Mouse (Mus musculus) hindbrain, postnatal 0 days (tissue): ENCODE data around the gene Sebox. TPM values are rescaled to one million over a fixed set of nuclear protein-coding genes. Genes with fewer than 3 reads are reported as not detected.

Experiments used
- ATAC-seq: fragments of 200-750 bp; cut with Nextera tagmentation; 2 replicates; pipeline ENCODE4 v1.8.0; 2017; ENCODE audit warnings: mild to moderate bottlenecking, moderate TSS enrichment, moderate library complexity
- DNase-seq: peaks from one replicate; pipeline ENCODE4 v3.0.0-alpha.2; 2015; ENCODE audit warnings: low spot score
- H3K27ac ChIP-seq: fragments of 300-500 bp; sonication (generic); 2 replicates; pipeline ENCODE4 v1.5.1; 2014; ENCODE audit warnings: mild to moderate bottlenecking
- H3K27me3 ChIP-seq: fragments of 300-500 bp; sonication (generic); 2 replicates; pipeline ENCODE4 v1.6.1; 2014; ENCODE audit warnings: low read length, mixed read lengths; ENCODE audit not compliant: insufficient read depth
- H3K36me3 ChIP-seq: fragments of 300-500 bp; sonication (generic); 2 replicates; pipeline ENCODE4 v1.6.1; 2014; ENCODE audit warnings: low read length, mixed read lengths; ENCODE audit not compliant: insufficient read depth
- H3K4me1 ChIP-seq: fragments of 300-500 bp; sonication (generic); 2 replicates; pipeline ENCODE4 v1.6.1; 2014; ENCODE audit warnings: antibody characterized with exemption, low read length, mixed read lengths; ENCODE audit not compliant: insufficient read depth
- H3K4me2 ChIP-seq: fragments of 300-500 bp; sonication (generic); 2 replicates; pipeline ENCODE4 v1.6.1; 2014; ENCODE audit warnings: low read depth, mild to moderate bottlenecking, low read length, moderate library complexity, mixed read lengths
- H3K4me3 ChIP-seq: fragments of 300-500 bp; sonication (generic); 2 replicates; pipeline ENCODE4 v1.5.1; 2014; ENCODE audit warnings: low read length
- H3K9ac ChIP-seq: fragments of 300-500 bp; sonication (generic); replicated peaks from 2 replicates; pipeline ENCODE4 v1.6.1; 2014; ENCODE audit warnings: mild to moderate bottlenecking, low read length, moderate library complexity, mixed read lengths
- H3K9me3 ChIP-seq: fragments of 300-500 bp; sonication (generic); 2 replicates; pipeline ENCODE4 v1.6.1; 2016; ENCODE audit warnings: low read length, mixed read lengths
- CTCF ChIP-seq: IDR thresholded peaks from 2 replicates; pipeline ENCODE4 v1.5.1; 2016; ENCODE audit warnings: antibody characterized with exemption, control low read depth, low read depth
- WGBS: fragments of 180-500 bp; shearing (Covaris S2); extraction: QIAGEN DNeasy Blood & Tissue Kit; methylation state at CpG from one replicate; pipeline ENCODE4 v1.1.7; 2014; 5-methylcytosine and 5-hydroxymethylcytosine counted together
- polyA plus RNA-seq: library from polyadenylated mRNA; unstranded; fragments of >200 nt; fragmentation: Nextera tagmentation; extraction: Ambion mirVana; gene quantifications from 2 replicates; pipeline ENCODE4 v1.2.1, GENCODE M21; 2015
- total RNA-seq: library from RNA; depleted of rRNA; stranded (reverse); fragments of >200 nt; gene quantifications from 2 replicates; pipeline ENCODE4 v1.2.3, GENCODE M21; 2014

Sebox gene
- total and polyA plus RNA-seq, 2 experiments from 2014 or later, result 0.15 to 0.78 TPM

DNA sequence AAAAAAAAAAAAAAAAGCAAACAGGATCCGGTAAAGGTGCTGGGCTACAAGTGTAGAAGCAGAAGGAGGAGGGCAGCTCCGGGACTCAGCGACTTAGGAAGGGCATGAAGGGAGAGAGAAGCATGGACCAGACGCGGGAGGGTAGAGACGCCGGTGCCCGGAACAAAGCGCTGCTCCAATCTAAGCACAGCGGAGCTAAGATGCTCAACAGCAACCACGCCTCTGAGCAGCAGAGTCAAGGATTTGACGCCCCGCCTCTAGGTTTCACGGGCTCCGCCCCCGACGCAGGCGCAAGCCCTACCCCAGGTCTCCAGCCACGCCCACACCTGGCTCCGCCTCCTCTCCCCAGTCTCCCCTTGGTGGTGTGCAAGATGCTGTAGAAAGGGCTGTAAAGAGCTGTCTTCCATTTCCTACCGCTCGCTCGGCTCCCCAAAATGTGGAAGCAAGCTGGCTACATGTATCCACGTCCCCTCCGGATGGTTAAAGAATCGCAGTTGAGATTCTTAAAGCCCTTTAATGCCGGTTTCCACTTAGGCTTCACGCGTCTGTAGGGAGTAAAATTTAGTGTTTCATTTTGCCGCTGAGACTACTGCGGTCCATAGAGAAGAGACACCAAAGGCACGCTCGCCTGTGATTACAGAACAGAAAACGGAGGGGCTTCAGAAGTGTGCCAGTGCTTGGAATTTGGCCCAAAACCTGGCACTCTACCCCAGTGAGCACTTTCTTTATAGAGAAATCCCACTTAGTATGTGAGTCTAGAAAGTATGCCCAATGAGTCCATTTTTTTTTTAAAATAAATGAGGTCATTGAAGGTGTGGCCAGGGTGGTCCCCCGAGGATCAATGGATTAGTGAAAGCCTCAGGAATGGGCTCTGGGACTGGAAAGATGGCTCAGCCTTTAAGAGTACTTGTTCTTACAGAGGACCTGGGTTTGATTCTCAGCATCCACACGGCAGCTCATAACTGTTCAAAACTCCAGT is 5.4 kb upstream of the Sebox start, which contains the start of gene Sarm1:
Gene Sarm1, minus strand, starts transcription at position 211 of the 979 bp plus-strand sequence.
- peak within 1 kb of the TSS; percentile 70 for H3K4me3 ChIP-seq
- peak; percentile 99 for DNase-seq
- TF ChIP-seq CTCF, result no peak
- peak within 1 kb of the TSS; percentile 94 for H3K27ac ChIP-seq
- peak within 1 kb of the TSS; percentile 76 for H3K9ac ChIP-seq
- H3K4me2 ChIP-seq, result peak within 1 kb of the TSS; percentile 79
- no peaks in the 10 kb centered on the region for H3K9me3 ChIP-seq
- ATAC-seq, result peak; percentile 97
- 2% methylated on average over 36 of the region's 36 CpGs for WGBS
- peaks cover 4% of the 10 kb centered on the region; the same call in 1 of the 2 replicates for H3K4me1 ChIP-seq
- H3K27me3 ChIP-seq, result no peaks in the 10 kb centered on the region
- no peaks in the 10 kb centered on the region for H3K36me3 ChIP-seq

DNA sequence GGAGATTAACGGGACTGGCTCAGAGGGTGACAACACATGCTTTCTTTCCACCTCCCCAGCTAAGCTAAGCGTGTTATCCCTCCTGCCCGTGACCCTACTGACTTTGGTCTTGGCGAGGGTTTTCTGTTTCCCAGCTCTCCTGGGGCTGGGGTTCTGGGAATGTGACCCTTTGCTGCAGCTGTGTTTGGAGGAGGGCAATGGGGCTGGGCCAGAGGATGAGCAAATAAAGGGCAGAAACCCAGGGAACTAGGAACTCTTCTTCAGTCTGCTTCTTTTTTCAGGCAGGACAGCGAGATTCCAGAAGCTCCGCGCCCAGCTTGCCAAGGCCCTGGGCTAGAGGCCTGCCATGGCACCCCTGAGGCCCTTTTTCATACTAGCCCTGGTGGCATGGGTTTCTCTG is 4.2 kb upstream of the Sebox start, which contains the start of gene Vtn:
Gene Vtn, plus strand, starts transcription at position 88 of the 400 bp plus-strand sequence.
- H3K4me1 ChIP-seq, result peaks cover 4% of the 10 kb centered on the region; the same call in 1 of the 2 replicates
- peak within 1 kb of the TSS; percentile 70 for H3K4me3 ChIP-seq
- DNase-seq, result no peak
- H3K36me3 ChIP-seq, result no peaks in the 10 kb centered on the region
- WGBS, result 61% methylated on average over 7 of the region's 7 CpGs
- H3K27me3 ChIP-seq, result no peaks in the 10 kb centered on the region
- H3K4me2 ChIP-seq, result peak within 1 kb of the TSS; percentile 79
- H3K9ac ChIP-seq, result peak within 1 kb of the TSS; percentile 76
- TF ChIP-seq CTCF, result no peak
- peak within 1 kb of the TSS; percentile 94 for H3K27ac ChIP-seq
- no peak for ATAC-seq
- no peaks in the 10 kb centered on the region for H3K9me3 ChIP-seq

DNA sequence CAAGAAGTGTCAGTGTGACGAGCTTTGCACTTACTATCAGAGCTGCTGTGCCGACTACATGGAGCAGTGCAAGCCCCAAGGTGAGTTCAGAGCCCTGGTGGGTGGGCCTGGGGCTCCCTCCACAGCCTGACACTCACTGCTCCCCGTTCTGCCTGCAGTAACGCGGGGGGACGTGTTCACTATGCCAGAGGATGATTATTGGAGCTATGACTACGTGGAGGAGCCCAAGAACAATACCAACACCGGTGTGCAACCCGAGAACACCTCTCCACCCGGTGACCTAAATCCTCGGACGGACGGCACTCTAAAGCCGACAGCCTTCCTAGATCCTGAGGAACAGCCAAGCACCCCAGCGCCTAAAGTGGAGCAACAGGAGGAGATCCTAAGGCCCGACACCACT is 3.7 kb upstream of the Sebox start:
- H3K27me3 ChIP-seq, result no peaks in the 10 kb centered on the region
- H3K4me1 ChIP-seq, result peaks cover 4% of the 10 kb centered on the region; the same call in 1 of the 2 replicates
- H3K9me3 ChIP-seq, result no peaks in the 10 kb centered on the region
- H3K4me2 ChIP-seq, result no peak overlapping the region
- no peaks in the 10 kb centered on the region for H3K36me3 ChIP-seq
- H3K9ac ChIP-seq, result no peak overlapping the region
- H3K4me3 ChIP-seq, result no peak overlapping the region; the same call in 1 of the 2 replicates
- WGBS, result 58% methylated on average over 16 of the region's 16 CpGs
- no peak for DNase-seq
- H3K27ac ChIP-seq, result no peak overlapping the region
- no peak for TF ChIP-seq CTCF
- no peak for ATAC-seq

DNA sequence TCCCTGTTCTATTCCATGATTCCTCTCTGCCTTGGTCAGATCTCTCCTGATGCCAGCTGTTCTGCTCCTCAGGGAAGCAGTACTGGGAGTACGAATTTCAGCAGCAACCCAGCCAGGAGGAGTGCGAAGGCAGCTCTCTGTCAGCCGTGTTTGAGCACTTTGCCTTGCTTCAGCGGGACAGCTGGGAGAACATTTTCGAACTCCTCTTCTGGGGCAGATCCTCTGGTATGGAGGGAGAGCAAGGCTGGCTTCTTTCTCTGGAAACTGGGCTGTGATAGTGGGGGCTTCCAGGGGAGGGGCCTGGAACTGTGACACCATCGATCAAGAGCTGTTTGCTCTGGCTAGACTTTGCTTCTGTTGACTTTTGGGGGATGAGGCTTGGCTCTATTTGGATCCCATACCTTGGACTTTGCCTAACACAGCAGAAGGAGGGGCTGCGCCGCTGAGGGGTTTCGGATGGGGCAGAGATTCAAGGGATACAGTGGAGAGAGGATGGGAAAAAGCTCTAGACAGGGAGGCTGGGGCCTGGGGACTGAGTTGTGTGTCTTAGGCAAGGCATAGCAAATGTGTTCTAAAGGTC is 2.5 kb upstream of the Sebox start:
- ATAC-seq, result no peak
- Histone ChIP-seq H3K4me1 (peaks cover 4% of the 10 kb centered on the region; the same call in 1 of the 2 replicates), H3K36me3 (no peaks in the 10 kb centered on the region), H3K9me3 (no peaks in the 10 kb centered on the region), H3K27me3 (no peaks in the 10 kb centered on the region), H3K27ac (no peak overlapping the region), H3K9ac (no peak overlapping the region), H3K4me3 (no peak overlapping the region), H3K4me2 (0 out of 2 replicates have a peak overlapping the region, but pooled peaks have one; percentile 0)
- DNase-seq, result no peak
- WGBS, result 76% methylated on average over 9 of the region's 9 CpGs
- TF ChIP-seq CTCF, result no peak

GRCm38 (mm10) chr11:78501529-78501928 is 1.7 kb upstream of the Sebox start:
- no peak overlapping the region for H3K4me2 ChIP-seq
- no peaks in the 10 kb centered on the region for H3K27me3 ChIP-seq
- 84% methylated on average over 20 of the region's 20 CpGs for WGBS
- no peak for TF ChIP-seq CTCF
- ATAC-seq (no peak), DNase-seq (no peak)
- H3K4me3 ChIP-seq, result no peak overlapping the region
- H3K36me3 ChIP-seq, result 0 out of 2 replicates have a peak, but pooled peaks cover 2% of the 10 kb centered on the region
- H3K9ac ChIP-seq, result no peak overlapping the region
- no peaks in the 10 kb centered on the region for H3K9me3 ChIP-seq
- H3K4me1 ChIP-seq, result no peaks in the 10 kb centered on the region
- no peak overlapping the region for H3K27ac ChIP-seq

DNA sequence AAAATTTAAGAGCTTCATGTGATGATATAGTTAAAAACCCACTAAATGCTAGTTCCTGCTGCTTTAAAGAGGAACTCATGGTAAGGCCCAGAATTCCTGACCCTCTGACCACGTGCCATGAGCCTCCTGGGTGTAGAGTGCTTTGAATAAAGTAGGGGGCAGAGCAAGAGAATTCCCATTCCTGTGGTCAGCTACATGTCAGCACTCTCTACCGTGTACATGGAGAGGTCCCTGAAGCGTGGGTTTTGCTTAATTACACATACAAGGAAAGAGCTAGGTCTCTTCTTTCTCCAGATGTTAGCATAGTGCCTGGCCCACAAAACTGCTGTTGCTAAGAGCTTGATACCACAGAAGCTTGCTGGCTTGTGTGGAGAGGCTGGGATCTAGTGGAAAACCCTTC is 2.2 kb downstream of the Sebox start:
- H3K27ac ChIP-seq, result no peak overlapping the region
- WGBS, result 79% methylated on average over 3 of the region's 3 CpGs
- ATAC-seq, result no peak
- no peak for TF ChIP-seq CTCF
- peaks cover 20% of the 10 kb centered on the region; the same call in 1 of the 2 replicates for H3K36me3 ChIP-seq
- H3K9ac ChIP-seq, result no peak overlapping the region
- no peaks in the 10 kb centered on the region for H3K27me3 ChIP-seq
- no peak overlapping the region for H3K4me3 ChIP-seq
- no peaks in the 10 kb centered on the region for H3K9me3 ChIP-seq
- no peaks in the 10 kb centered on the region for H3K4me1 ChIP-seq
- no peak overlapping the region for H3K4me2 ChIP-seq
- DNase-seq, result no peak
